Mouse (Mus musculus) lung, adult 2 months (tissue): ENCODE data around the gene Crcp.

Experiments
- CTCF ChIP-seq: fragments of 200-500 bp; IDR thresholded peaks from 2 replicates; pipeline ENCODE4 v1.5.1; 2011; ENCODE audit warnings: mild to moderate bottlenecking, low read length, control low read depth; ENCODE audit not compliant: insufficient read depth
- POLR2A ChIP-seq: fragments of 200-500 bp; IDR thresholded peaks from 2 replicates; pipeline ENCODE4 v1.6.1; 2011; ENCODE audit warnings: low read depth, mild to moderate bottlenecking, control low read depth, low read length, borderline replicate concordance; ENCODE audit errors: extremely low read depth

- TF ChIP-seq CTCF (no peak), POLR2A (no peak)
Measured at GRCm38 (mm10) chr5:130089626-130090393, 60.7 kb downstream of the Crcp start.
